Mouse (Mus musculus) urinary bladder, postnatal 36 days (tissue): ENCODE results near the gene Lgals3bp.

Source experiments
- DNase-seq, 2 experiments: peaks; one replicate each; pipeline ENCODE4 v3.0.0; 2022; ENCODE audit warnings: low spot score in 2 of 2, mixed read lengths in 1 of 2

Lgals3bp gene

DNA sequence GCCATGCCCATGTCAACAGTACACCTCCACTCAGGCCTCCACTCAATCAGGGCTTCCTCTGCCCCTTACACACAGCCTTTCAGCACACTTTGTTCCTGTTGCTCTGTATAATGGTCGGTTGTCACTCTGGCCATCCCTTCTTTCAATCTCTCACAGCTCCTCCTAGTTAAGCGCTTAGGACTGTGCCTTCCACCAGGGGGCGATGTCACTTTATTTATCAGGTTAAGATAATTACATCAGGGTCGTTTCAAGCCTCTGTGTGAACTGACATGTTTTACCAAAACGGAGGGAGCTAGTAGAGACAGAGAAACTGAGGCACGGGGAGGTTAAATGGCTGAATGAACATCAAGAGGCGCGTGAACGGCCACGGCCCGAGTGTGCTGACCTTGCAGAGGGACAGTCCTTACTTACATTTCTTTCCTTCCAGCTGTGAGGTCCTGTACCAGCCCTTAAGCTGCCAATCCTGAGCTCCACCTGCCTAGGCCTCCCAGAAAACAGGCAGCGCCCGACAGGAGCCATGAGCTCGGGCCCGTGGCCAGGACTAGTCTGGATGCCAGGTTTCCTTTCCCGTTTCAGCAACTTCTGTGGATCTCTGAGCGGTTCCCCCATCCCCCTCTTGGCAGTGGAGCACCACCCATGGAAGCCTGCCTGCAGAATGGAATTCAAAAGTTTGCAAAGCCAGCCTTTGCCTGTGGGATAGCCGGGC, 21.5 kb upstream of the Lgals3bp start:
- DNase-seq: peak; percentile 66 to 87

DNA sequence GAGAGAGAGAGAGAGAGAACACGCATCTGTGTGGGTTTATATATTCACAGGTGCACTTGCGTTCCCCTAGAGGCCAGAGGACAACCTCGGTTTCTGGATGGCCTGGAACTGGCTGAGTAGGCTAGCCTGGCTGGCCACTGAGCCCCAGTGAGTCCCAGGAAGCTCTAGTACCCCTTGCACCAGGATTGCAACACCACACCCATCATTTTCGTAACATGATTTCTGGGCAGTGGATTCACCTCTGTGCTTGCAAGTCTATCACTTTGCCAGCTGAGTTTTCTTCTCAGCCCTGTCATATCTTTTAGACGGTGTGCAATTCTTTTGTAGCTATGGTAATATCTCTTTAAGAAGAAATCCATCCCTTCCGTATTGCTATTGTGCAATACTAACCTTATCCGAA, 18.4 kb upstream of the Lgals3bp start:
- no peak for DNase-seq

DNA sequence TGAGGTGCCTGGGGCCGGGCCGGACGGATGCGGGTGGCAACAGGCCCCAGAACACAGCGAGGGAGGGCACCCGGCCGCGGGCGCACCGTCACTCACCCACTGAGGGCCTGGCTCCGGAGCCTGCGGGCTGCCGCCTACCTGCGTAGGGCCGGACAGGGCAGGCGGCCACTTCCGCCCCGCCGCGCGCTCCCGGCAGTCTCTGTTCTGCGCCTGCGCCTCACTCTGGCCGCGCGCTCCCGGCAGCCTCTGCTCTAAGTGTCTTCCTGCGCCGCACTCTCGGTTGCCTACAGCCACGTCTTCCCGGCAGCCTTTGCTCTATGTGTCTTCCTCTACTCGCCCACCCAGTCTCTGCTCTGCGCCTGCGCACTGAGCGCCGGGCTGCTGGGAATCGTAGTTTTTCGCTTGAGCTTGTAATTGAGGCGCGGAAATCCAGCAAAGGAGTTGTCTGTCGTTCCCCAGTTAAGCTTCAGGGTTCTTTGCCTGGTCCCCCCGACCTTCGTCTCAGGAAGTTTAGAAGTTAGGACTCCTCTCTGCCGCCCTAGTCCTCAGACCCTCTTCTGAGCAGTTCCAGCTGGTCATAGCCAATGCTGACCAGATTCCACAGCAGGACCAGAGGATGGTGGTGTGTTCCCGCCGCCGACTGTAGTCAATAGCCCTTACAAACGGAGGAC, 17.1 kb upstream of the Lgals3bp start, which contains the start of gene Cant1:
TSS of gene Cant1 (minus strand) at position 253 of the 671 bp plus-strand sequence.
- DNase-seq: peak; percentile 93 to 98

DNA sequence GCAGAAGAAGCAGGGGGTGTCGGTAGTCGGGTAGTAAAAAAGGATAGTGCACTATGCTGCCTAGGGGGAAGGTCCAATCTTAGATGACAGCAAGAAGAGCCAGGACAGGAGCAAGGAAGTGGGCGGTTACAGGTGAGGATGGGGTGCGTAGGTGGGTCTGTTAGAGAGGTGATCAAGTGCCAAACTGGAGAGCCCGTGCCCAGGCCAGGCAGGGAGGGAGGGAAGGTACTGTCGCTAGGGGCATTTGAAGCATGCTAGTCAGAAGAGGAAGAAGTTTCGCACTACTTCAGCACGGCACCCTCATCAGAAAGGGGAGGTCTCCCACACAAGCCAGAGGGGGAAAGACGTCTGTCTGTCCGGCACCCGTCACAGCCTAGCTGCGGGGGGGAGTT, 16.5 kb upstream of the Lgals3bp start:
- no peak for DNase-seq

DNA sequence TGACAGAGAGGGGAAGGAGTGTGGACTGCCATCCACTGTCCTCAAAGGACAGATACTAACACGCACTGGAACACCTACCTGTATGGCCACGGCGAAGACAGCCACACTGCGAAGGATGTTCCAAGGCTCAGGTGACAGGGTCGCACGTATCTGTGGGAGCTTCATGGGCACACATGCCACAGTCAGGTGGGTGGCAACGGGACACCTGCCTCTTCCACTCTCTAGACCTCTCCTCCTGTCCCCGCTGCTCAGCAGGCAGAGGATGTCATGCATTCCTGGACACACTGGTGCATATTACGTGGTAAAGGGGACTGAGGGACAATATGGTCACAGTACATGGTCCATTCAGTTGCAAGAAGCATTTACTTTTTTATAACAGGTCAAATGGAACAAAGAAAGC, 15.6 kb upstream of the Lgals3bp start:
- no peak for DNase-seq

DNA sequence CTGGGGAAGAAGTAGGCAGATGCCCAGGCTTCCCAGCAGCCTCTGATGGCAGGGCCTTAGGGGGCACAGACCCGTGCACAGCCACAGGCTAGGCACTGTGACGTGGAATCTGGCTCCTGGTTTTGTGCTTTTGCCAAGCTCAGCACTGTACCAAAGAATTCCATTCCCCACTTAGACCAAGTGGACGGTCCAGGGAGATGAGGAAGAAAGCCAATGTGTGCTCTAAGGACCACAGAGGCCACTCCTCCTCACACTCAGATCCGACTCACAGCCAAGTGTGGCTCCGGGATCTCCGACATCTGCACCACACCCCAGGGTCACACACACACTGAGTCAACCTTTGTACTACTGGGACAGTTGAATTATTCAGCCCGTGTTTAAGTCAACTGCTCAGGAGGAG, 14.2 kb upstream of the Lgals3bp start:
- peak in 1 of 2 experiments; percentile 28 for DNase-seq

DNA sequence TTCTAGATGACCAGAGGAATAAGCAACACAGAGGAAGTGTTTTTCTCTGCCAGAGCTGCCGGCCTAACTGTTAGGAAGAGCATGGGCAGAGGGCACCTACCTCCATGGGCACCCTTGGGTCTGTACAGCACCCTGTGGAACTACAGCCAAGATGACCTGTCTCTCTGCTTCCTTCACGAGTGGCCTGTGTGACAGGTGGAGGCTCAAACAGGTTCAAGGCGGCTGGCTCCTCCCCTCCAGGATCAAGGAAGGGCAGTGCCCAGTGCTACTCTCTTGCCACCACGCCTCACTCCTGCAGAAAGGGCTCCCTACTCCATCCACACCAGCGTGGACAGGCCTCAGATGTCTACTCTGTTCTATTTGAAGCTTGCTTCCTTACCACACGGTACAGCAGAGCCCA, 13.7 kb upstream of the Lgals3bp start:
- DNase-seq: no peak

DNA sequence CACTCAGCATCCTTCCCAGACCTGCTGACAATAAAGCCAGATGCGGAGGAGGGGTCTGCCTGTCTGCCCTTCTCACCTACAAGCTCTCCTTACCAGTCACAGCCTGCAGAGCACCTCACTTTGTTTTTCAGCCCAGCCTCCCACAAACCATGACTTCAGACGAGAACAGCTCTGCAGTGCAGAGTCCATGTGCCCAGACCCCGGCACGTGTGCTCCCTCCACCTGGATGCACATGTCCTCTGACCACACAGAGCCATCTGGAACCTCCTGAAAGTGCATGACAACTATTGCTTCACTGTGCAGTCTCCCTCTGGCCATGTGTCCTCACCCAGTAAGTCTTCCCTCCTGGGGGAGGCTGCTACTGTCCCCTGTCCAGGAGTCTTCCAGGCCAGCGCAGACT, 12.4 kb upstream of the Lgals3bp start:
- no peak for DNase-seq

DNA sequence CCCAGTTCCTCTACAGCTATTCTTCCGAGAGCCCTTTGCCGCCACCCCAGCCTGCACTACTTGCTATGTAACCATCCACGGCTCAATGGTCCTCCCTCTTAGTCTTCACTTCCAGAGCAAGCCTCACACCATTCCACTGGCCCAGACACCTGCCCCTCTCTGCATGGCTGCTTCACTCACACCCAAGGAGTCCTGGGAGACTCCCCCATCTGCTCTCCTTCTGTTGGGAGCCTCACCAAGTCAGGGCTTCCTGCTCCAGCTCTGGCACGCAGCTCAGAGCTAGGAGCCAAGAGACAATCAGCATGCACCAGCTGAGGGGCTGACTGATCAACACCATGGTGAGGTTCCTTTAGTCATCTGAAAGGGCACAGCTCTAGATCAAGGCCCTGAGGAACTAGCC, 11.2 kb upstream of the Lgals3bp start:
- DNase-seq: no peak

DNA sequence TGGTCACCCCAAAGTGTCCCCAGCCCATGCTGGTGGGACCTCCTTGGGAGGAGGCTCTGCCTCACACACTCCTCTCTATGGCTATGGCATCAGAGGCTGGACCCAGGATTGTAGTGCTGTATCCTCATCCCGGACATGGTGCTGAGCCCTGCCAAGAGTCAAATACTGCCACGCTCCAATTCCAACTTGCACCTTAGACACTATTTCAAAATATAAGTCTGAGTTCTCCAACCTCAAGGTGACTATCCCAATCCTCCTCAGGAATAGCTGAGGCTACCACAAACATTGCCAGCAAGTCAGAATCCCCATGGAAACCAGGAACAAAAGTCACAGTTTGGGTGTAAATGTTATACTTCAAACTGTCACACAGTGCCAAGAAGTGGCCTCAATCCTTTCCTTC, 10.7 kb upstream of the Lgals3bp start:
- DNase-seq: no peak

DNA sequence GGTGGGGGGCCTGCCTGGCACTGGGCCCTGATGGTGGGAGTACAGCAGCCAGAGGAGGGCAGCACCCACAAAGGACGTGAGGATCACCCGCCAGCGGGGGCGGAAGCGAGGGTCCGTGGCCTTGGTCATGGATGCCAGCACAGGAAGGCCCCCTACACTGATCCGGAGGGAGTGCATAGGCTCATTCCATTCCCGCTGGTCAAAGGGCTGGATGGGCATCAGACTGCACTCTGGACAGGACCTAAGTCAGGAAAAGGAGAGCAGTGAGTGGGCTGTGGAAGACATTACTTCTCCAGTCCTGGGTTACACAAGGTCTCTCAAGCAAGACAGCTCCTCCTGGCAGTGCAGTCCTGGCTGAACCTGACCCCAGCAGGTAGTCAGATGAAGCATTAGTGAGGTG, 9.4 kb upstream of the Lgals3bp start:
- no peak for DNase-seq

DNA sequence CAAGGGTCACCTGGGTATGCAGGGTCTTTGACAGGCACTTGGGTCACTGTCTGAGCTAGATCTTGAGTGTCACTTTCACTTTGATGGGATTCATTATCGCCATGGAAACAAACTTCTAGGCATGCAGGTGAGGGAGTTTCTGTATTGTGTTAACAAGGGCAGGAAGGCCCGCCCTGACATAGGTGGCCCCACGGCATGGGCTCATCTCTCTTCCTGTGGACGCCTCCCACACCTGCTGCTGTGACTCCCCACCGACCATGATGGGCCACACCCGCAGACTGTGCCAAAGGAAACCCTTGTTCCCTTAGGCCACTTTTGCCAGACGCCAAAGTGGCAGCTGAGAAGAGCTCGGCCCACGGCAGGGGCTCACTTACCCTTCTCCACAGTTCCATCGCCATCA, 8.6 kb upstream of the Lgals3bp start:
- DNase-seq: no peak

DNA sequence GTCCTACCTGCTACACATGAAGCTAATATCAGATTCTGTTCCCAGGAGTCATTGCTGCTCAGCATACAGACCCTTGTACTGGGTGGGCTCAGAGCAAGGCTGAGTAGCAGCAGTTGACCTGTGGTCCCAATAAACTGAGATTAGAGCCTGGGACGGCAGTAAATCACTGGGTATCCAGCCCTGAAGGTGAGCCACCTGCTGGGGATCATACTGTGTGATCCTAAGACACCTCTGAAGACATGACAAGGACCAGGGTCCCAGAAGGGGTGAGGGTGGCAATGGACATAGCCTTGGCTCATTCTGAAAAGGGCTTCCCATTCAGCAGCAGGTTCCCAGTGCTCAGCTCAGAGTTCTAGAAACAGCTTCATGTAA, 8.2 kb upstream of the Lgals3bp start:
- no peak for DNase-seq

DNA sequence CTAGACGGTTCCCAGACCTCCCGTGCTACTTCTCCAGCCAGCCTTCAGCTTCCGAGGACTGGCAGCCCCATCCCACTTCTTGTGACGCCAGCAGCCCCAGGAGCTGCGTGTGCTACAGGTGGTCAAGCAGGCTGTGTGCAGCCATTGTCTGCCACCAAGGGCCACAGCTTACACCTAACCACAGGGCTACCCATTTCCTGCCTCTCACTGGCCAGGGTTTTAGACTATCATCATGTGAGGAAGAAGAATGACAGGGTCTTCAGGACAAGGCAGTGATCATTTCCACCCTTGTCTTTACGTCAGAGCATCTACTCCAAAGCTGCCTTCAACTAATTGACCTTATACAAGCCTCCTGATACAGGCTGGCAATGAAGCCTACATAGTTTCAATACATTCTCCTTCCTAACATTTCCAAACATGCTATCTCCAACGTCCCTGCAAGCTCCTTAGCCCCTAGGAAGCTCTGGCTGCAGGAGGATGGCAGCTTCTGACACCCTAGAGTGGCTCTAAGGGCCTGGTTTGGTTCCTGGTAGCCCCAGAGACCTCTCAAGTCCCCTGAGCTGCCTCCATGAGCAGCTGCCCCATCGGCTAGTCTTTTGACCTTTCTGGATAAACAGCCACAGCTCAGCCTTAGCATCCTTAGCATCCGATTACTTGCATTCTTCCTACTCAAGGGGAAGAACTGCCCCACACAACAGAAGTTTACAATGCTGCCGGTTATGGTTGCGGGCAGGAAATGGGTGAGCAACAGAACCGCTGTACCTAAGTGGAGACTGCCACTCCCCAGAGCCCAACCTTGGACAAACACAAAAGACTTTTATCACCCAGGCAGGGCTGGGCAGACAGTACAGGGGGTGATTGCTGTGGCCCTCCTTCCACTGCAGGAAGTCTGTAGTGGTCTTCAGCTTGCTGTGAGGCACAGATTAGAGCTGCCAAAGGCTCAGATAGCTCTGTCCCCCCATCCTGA, 7.5 kb upstream of the Lgals3bp start:
- peak in 1 of 2 experiments; percentile 48 for DNase-seq

DNA sequence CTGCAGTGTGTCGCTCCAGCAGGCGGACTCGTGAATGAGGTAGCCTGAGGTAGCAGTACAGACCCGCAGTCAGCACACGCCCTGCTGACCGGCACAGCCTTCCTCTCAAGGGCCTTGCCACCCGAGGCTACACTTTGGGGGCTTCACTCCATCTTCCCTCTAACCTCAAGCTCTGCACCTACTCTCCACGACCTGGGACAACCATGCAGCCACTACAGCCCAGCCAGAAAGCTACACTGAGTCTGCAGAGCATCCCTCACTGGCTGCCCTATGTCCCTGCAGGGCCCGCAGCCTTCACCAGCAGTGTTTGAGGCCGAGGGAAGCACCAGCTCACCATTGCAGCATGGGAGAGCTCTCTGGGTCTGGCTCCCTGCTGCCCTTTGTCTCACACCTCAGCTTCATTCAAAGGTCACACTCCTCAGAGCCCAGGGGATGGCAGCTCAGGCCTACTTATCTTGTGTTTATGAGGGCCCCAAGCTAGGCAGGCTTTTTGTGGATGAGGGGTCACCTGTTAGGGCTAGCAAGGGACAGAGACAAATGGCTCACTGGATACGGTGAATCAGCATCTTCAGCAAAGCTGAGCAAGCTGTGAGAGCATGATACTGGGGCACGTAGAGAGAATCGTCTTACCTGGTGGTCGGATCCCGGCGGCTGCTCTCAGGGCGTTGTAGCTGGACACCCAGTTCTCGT, 6.3 kb upstream of the Lgals3bp start:
- no peak for DNase-seq

DNA sequence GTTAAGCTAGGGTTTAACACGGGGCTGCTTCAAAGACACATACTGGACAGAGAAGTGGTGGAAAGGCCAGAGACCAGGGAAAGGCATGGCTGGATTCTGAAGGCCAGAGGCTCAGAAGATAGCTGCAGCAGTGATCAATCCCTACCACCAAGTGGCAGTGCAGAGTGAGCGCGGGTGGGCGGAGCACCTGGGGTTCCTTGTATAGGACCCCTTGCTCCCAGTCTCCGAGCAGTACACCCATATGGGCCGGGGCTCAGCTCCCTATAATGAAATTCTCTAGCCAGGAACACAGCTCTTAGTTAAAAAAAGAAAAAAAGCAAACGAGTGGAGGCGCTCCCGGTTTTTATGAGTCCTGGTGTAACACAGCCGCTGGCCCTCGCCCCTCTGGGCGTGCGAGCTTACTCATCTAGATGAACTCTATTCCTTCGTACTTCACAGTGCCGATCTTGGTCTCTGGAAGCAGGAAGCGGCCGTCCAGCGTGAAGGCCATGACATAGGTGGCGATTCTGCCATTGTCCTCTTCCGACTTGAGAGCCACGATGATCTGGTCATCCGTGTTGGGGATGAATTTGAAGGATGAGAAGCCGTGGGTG, 5.5 kb upstream of the Lgals3bp start:
- DNase-seq: peak in 1 of 2 experiments; percentile 51

DNA sequence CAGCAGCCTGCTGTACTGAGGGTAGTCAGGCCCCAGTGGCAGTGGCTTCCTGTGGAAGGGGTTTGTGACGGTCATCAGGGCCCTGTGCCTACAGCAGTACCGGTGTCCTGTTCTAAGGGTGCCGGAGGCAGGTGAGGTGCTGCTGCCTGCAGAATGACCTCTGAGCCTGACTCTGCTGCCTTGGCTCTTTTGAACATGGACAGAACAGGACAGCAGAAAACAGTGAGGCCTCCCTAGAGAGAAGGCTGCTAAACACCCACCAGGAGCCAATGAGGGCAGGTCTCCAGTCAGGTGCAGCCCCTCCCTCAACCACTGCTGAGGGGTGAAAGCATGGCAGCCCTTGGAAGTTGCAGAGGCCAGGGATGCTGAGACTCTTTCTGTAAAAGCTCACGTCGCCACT, 4.6 kb upstream of the Lgals3bp start:
- DNase-seq: peak in 1 of 2 experiments; percentile 1

DNA sequence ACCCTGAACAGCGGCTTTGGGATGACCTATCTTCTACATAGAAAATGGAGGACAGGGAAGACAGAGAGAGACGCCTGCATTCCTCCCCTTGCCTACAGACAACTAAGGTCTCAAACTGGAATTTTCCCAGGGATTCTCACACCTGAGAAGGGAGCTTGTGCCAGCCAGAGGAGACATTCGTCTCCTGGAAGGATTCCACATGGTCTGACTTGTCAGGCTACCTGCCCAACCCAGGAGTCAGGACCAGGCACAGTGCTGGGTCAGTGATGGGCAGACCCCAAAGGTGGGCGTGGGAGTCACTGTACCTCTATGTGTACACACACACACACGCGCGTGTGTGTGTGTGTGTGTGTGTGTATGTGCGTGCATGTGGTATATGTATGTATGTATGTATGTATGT, 3.4 kb upstream of the Lgals3bp start:
- no peak for DNase-seq

DNA sequence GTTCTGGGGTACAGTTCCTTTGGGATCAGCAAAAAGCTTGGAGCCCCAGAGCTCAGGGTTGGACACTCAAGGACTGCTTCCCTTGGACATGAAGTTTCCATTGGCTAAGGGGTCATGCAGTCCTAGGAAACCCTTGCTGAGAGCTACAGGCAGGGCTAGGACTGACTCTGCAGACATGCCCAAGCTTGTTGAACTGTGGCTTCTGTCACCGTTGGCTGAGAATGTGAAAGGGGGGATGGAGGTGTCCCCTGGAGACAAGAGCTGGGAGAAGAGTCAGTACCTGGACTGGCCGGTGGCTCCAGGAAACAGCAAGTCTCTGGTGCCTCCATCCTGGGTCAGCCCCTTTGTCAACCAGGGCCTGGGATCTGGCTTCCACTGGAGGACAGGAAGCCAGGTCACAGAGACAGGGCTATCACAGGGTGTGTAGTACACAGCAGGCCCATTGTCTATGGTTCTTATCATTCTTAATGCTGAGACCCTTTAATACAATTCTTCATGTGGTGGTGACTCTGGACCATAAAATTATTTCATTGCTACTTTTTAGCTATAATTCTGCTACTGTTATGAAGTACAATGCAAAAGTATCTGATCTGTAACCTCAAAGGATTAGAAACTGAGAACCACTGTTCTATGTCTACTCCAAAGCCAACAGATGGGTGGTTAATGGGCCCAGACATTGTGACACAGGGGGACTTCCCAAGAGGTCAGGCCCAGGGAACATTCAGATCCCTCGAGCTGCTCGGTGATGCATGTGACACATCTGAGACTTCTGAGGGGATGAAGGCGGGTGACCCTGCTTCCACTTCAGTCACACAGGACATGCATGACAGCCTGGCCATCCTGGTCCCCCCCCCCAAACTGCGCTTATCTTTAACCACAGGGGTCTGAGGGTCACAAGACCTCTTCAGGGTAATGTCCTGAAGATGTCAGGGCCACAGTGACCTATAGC, 2.3 kb upstream of the Lgals3bp start:
- peak in 1 of 2 experiments; percentile 35 for DNase-seq

DNA sequence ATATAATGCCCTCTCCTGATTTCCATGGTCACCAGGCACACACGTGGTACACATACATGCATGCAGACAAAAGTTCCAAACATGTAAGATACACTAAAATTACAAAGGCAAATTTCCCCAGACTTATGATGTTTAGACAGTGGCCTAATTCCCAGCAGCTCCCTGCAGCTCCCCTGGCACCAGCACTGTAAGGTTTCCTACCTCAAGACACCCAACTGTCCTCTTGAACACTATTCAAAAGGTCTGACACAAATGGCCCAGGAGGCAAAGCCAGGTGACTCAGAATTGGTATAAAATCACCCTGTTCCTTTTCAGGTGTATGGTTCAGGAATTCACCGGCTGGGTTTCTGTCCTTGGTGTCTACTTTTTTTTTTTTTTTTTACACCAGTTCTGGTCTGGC, 1.3 kb upstream of the Lgals3bp start:
- DNase-seq: peak in 1 of 2 experiments; percentile 0
